Mouse (Mus musculus): ENCODE measurements around the gene Cmc2. TPM values are rescaled to one million over a fixed set of nuclear protein-coding genes. Genes with fewer than 3 reads are reported as not detected.

Cmc2 gene
- polyA plus RNA-seq, 1 experiment from 2014 or later: 87.1 TPM

DNA sequence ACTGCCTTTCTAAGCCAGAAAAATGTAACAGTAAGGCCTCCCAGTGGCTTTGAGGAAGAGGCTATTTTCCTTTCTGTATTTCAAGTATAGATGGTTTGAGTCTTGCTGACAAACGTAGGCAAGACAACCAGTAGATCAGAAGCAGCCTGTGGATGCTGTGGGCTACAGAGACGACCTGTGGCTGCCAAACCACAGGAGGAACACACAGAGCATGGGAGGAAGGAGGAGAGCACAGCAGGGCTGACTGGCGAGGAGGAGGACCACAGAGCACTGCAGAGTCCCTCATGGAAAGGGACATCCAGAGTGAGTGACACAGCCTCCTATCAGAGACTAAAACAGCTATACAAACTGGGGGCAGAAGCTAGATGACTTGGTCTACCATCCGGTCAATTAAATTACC lies 16.0 kb downstream of the Cmc2 start:
- Histone ChIP-seq H3K36me3 (peaks cover 59% of the 10 kb centered on the region), H3K9me3 (replicated peaks) (0 out of 2 replicates have a peak, but pooled peaks cover 4% of the 10 kb centered on the region), H3K4me3 (no peak overlapping the region), H3K4me1 (0 out of 2 replicates have a peak, but pooled peaks cover 7% of the 10 kb centered on the region), H3K27me3 (replicated peaks) (no peaks in the 10 kb centered on the region), H3K4me2 (no peak overlapping the region), H3K27ac (no peak overlapping the region), H3K9ac (no peak overlapping the region)
- 75% methylated on average over 4 of the region's 4 CpGs for WGBS (ENCODE audit: insufficient replicate concordance)
- no peak for ATAC-seq

DNA sequence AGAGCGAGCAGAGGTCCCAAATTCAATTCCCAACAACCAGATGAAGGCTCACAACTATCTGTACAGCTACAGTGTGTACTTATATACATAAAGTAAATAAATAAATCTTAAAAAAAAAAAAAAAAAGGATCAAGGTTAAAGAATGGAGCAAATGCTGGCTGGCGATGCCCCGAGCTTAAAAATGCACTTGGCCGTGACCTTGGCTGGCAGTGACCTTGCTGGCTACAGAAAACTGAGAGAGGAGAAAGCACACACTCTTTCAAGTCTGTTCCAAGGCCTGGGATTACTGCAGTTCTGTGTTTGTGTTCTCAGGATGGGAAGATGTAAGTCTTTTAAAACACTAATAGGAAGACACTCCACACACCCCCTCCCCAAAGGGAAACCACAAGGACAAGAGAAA lies 16.5 kb downstream of the Cmc2 start:
- Histone ChIP-seq H3K9me3 (replicated peaks) (0 out of 2 replicates have a peak, but pooled peaks cover 4% of the 10 kb centered on the region), H3K4me1 (0 out of 2 replicates have a peak, but pooled peaks cover 7% of the 10 kb centered on the region), H3K4me3 (no peak overlapping the region), H3K9ac (no peak overlapping the region), H3K4me2 (no peak overlapping the region), H3K27me3 (replicated peaks) (no peaks in the 10 kb centered on the region), H3K27ac (no peak overlapping the region), H3K36me3 (peaks cover 54% of the 10 kb centered on the region)
- ATAC-seq: no peak
- WGBS (ENCODE audit: insufficient replicate concordance): 90% methylated on average over 4 of the region's 4 CpGs

DNA sequence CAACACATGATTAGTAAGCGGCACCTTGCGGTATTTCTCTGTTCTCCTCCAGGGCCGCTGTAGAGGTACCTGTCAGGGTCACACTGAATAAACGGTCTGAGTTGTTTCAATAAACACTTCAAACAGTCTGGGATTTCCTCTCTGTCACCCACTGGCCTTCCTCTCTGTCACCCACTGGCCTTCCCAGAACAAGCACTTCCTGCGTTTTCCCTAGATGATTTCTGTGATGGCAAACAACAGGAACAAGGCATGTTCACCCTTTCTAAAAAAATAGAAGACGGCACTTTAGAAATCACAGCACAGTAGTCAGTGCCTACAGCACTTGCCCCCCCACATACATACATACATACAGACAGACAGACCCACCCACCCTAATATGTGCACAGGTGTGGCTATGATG lies 25.7 kb downstream of the Cmc2 start:
- Histone ChIP-seq H3K27ac (no peak overlapping the region), H3K4me3 (no peak overlapping the region), H3K27me3 (replicated peaks) (no peaks in the 10 kb centered on the region), H3K4me1 (no peaks in the 10 kb centered on the region), H3K9me3 (replicated peaks) (0 out of 2 replicates have a peak, but pooled peaks cover 3% of the 10 kb centered on the region), H3K36me3 (peaks cover 31% of the 10 kb centered on the region), H3K9ac (no peak overlapping the region), H3K4me2 (no peak overlapping the region)
- 87% methylated on average over 6 of the region's 6 CpGs for WGBS (ENCODE audit: insufficient replicate concordance)
- no peak for ATAC-seq

DNA sequence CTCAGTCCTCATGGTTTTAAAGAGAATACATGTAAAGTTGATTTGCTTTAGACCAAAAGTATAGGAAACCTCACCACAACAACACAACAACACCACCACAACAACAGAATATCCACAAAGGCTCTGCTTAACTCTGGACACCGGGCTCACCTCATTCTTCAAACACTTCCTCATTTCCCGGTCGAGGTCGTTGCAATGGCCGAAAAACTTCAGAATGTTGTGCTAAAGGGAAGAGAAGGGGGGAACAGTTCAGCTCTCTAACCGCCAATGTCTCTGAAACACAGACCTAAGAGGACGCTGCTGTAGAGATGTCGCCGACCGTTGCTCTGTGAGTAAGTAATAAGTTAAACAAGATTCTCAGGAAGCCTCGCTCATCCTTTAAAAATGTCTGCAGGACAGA lies 27.3 kb downstream of the Cmc2 start:
- WGBS (ENCODE audit: insufficient replicate concordance): 65% methylated on average over 11 of the region's 11 CpGs
- H3K36me3 ChIP-seq: peaks cover 44% of the 10 kb centered on the region

DNA sequence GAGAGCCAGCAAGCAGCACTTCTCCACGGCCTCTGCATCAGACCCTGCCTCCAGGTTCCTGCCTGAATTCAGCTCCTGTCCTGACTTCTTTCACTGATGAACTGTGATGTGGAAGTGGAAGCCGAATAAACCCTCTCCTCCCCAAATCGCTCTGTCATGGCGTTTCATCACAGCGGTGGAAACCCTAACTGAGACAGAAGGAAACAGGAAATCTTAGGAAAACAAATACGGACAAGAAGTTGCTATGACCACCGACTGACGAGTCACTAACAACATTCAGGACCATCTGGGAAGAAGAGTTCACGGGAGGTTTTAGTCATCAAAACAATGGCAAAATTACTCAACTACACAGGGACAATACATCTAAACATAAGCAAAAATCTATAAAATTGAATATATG lies 28.6 kb downstream of the Cmc2 start:
- Histone ChIP-seq H3K9me3 (replicated peaks) (0 out of 2 replicates have a peak, but pooled peaks cover 3% of the 10 kb centered on the region), H3K4me2 (no peak overlapping the region), H3K4me3 (no peak overlapping the region), H3K4me1 (no peaks in the 10 kb centered on the region), H3K36me3 (peaks cover 57% of the 10 kb centered on the region), H3K27me3 (replicated peaks) (no peaks in the 10 kb centered on the region), H3K9ac (no peak overlapping the region), H3K27ac (no peak overlapping the region)
- 71% methylated on average over 9 of the region's 9 CpGs for WGBS (ENCODE audit: insufficient replicate concordance)
- no peak for ATAC-seq

More for the DNA sequence above, 27.3 kb downstream of the Cmc2 start:
- H3K9me3 ChIP-seq (replicated peaks): 0 out of 2 replicates have a peak, but pooled peaks cover 3% of the 10 kb centered on the region
- no peak overlapping the region for H3K27ac ChIP-seq
- no peak overlapping the region for H3K4me2 ChIP-seq
- no peak overlapping the region for H3K4me3 ChIP-seq
- no peak for ATAC-seq
- no peaks in the 10 kb centered on the region for H3K27me3 ChIP-seq (replicated peaks)
- H3K9ac ChIP-seq: no peak overlapping the region
- H3K4me1 ChIP-seq: no peaks in the 10 kb centered on the region

DNA sequence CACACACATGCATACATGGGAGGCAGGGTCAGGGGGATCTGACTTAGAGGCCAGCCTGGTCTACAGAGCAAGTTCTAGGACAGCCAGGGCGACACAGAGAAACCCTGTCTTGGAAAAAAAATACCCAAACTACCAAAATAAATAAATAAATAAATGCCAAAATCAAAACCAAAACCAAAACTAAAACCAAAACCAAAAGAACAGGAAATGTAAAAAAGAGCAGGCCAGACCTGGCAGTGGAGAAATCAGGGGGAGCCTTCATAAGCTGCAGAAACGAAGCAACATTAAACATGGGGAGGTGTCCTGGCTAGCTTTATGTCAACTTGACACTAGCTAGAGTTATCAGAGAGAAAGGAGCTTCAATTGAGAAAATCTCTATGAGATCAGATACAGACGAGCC lies 29.1 kb downstream of the Cmc2 start:
- Histone ChIP-seq H3K36me3 (peaks cover 59% of the 10 kb centered on the region), H3K9me3 (replicated peaks) (0 out of 2 replicates have a peak, but pooled peaks cover 3% of the 10 kb centered on the region), H3K4me2 (no peak overlapping the region), H3K4me3 (no peak overlapping the region), H3K9ac (no peak overlapping the region), H3K27me3 (replicated peaks) (no peaks in the 10 kb centered on the region), H3K27ac (no peak overlapping the region), H3K4me1 (no peaks in the 10 kb centered on the region)
- WGBS (ENCODE audit: insufficient replicate concordance): 69% methylated on average over 3 of the region's 3 CpGs
- no peak for ATAC-seq

DNA sequence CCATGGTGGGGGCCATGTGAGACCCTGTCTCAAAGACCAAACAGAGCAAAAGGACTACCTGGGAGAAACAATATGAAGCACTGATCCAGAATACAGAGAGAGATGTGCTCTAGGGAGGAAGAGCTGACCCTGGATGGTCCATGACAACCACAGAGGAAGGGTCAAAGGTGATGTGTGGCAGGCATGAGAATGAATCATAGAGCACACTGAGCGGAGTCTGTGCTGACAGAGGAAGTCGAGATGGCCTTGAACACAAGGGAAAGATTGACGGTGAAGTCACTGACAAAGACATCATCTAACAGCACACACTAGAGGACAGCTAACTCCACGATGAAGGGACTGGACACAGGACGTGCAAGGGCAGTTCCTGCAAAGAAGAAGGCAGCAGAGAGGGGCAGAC lies 29.8 kb downstream of the Cmc2 start:
- Histone ChIP-seq H3K36me3 (peaks cover 65% of the 10 kb centered on the region), H3K4me2 (no peak overlapping the region), H3K27me3 (replicated peaks) (no peaks in the 10 kb centered on the region), H3K9me3 (replicated peaks) (0 out of 2 replicates have a peak, but pooled peaks cover 3% of the 10 kb centered on the region), H3K9ac (no peak overlapping the region), H3K4me1 (no peaks in the 10 kb centered on the region), H3K4me3 (no peak overlapping the region), H3K27ac (no peak overlapping the region)
- no peak for ATAC-seq
- 85% methylated on average over 5 of the region's 5 CpGs for WGBS (ENCODE audit: insufficient replicate concordance)

DNA sequence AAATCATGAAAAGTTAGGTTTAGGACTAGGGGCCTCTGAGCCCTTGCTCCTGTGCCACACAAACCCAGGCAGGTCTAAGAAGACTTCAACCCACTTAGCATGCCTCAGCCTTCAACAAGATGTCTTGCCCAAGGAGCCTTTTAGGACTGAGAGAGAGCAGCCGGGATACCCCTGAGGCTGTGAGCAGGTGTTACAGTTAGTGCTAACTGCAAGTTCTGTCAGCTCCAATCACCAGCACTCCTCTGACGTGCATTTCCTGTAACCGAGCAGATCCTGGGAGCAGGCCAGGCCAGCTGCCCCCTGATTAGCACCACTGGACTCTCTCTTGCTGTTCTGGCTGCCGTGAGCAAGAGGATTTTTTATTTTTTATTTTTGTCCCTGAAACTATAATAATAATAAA lies 33.4 kb downstream of the Cmc2 start:
- 64% methylated on average over 4 of the region's 4 CpGs for WGBS (ENCODE audit: insufficient replicate concordance)
- H3K27ac ChIP-seq: no peak overlapping the region
- H3K27me3 ChIP-seq (replicated peaks): no peaks in the 10 kb centered on the region
- no peaks in the 10 kb centered on the region for H3K9me3 ChIP-seq (replicated peaks)
- no peak for ATAC-seq
- H3K4me3 ChIP-seq: no peak overlapping the region
- no peak overlapping the region for H3K9ac ChIP-seq
- H3K36me3 ChIP-seq: peaks cover 56% of the 10 kb centered on the region
- no peaks in the 10 kb centered on the region for H3K4me1 ChIP-seq
- H3K4me2 ChIP-seq: no peak overlapping the region

GRCm38 (mm10) chr8:116881396-116881795 lies 39.9 kb downstream of the Cmc2 start:
- WGBS (ENCODE audit: insufficient replicate concordance): 68% methylated on average over 8 of the region's 8 CpGs
- H3K4me3 ChIP-seq: no peak overlapping the region

GRCm38 (mm10) chr8:116875798-116876450 lies 45.3 kb downstream of the Cmc2 start:
- no peak for ATAC-seq
- no peak overlapping the region for H3K9ac ChIP-seq
- H3K9me3 ChIP-seq (replicated peaks): no peaks in the 10 kb centered on the region
- H3K4me3 ChIP-seq: no peak overlapping the region
- no peaks in the 10 kb centered on the region for H3K36me3 ChIP-seq
- WGBS (ENCODE audit: insufficient replicate concordance): 77% methylated on average over 17 of the region's 17 CpGs
- no peaks in the 10 kb centered on the region for H3K4me1 ChIP-seq
- H3K27me3 ChIP-seq (replicated peaks): no peaks in the 10 kb centered on the region
- H3K4me2 ChIP-seq: no peak overlapping the region
- no peak overlapping the region for H3K27ac ChIP-seq

More at GRCm38 (mm10) chr8:116881396-116881795, 39.9 kb downstream of the Cmc2 start:
- H3K4me1 ChIP-seq: no peaks in the 10 kb centered on the region
- no peaks in the 10 kb centered on the region for H3K9me3 ChIP-seq (replicated peaks)
- H3K9ac ChIP-seq: no peak overlapping the region
- no peak overlapping the region for H3K27ac ChIP-seq
- no peaks in the 10 kb centered on the region for H3K27me3 ChIP-seq (replicated peaks)
- no peak for ATAC-seq
- no peak overlapping the region for H3K4me2 ChIP-seq
- peaks cover 2% of the 10 kb centered on the region for H3K36me3 ChIP-seq

DNA sequence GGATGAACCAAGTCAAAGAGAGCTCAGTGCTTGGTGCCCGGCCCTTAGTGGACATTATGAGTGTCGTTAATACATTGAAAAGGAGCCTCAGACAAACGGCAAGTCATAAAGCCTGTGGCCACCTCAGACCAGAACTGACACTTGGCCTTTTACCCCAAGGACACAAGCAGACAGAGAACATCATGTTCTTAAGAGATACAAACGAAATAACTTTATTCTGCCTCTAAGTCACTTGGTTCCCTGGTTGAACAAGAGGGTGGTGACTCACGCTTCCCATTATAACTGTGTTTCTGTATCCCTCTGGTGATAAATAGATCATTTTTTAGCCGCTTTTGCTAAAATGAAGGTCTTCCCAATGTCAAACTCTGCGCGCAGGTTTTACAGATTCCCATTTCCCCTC lies 47.3 kb downstream of the Cmc2 start:
- H3K9ac ChIP-seq: no peak overlapping the region
- no peaks in the 10 kb centered on the region for H3K9me3 ChIP-seq (replicated peaks)
- no peak overlapping the region for H3K27ac ChIP-seq
- no peak for ATAC-seq
- no peaks in the 10 kb centered on the region for H3K27me3 ChIP-seq (replicated peaks)
- 67% methylated on average over 8 of the region's 8 CpGs for WGBS (ENCODE audit: insufficient replicate concordance)
- H3K4me3 ChIP-seq: no peak overlapping the region
- H3K4me1 ChIP-seq: no peaks in the 10 kb centered on the region
- H3K4me2 ChIP-seq: no peak overlapping the region
- no peaks in the 10 kb centered on the region for H3K36me3 ChIP-seq

DNA sequence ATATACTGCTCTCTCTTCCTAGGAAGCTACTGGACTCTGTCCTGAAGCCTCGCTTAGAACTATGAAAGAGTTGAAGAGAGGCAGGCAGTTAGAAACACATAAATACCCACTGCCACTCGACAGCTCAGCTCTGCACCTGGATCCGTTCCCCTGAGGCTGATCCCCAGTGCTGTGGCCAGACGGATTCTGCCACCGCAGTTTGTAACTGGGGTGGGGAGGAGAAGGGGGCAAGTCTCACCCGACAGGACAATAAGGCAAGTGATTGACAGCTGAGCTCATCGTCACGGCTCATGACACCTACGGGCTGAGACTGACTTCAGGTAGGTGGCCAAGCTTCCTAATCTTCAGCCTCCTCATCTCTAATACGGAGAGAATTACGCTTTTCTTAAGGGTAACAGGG lies 47.7 kb downstream of the Cmc2 start:
- H3K4me2 ChIP-seq: no peak overlapping the region
- ATAC-seq: no peak
- H3K4me3 ChIP-seq: no peak overlapping the region
- no peak overlapping the region for H3K27ac ChIP-seq
- no peaks in the 10 kb centered on the region for H3K4me1 ChIP-seq
- H3K9me3 ChIP-seq (replicated peaks): no peaks in the 10 kb centered on the region
- WGBS (ENCODE audit: insufficient replicate concordance): 70% methylated on average over 11 of the region's 11 CpGs
- no peak overlapping the region for H3K9ac ChIP-seq
- H3K36me3 ChIP-seq: no peaks in the 10 kb centered on the region
- H3K27me3 ChIP-seq (replicated peaks): no peaks in the 10 kb centered on the region
